Mouse (Mus musculus) kidney, adult 2 months (tissue): Measurements from ENCODE around the gene Efcab8.

ENCODE experiments used
- CTCF ChIP-seq: fragments of 200-500 bp; conservative IDR thresholded peaks from 2 replicates; pipeline ENCODE4 v1.5.1; 2011; ENCODE audit warnings: low read depth, mild to moderate bottlenecking, control low read depth, low read length, moderate library complexity, mixed read lengths; ENCODE audit not compliant: insufficient read depth, insufficient read length
- POLR2A ChIP-seq: fragments of 200-500 bp; IDR thresholded peaks from one replicate; pipeline ENCODE4 v1.6.1; 2011; ENCODE audit warnings: low read depth, low read length, control low read depth

DNA sequence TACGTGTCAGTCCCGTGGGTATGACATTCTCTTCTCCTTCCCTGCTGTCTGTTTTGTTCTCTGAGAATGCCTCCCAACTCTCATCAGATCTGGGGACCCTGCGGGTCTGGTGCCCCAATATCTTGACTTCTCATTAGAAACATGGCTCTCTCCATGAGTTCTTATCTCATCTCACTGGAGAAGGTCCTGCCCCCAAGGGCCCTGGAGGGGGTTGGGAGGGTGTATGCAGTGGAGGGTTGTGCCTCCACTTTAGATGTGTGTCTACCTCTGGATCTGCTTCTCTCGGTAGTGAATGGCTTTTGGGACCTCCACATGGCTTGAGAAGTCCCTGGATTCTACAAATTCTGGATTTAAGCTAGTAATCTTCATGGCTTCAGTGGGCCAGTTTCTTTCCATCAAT lies 1.4 kb downstream of the Efcab8 start:
- TF ChIP-seq CTCF (no peak), POLR2A (no peak)
